Mouse (Mus musculus) liver, embryonic 14.5 days (tissue): ENCODE results near the gene Pcca.

Experiments used
- CTCF ChIP-seq: IDR thresholded peaks from 2 replicates; pipeline ENCODE4 v1.5.1; 2016; ENCODE audit warnings: antibody characterized with exemption, low read depth, control low read depth
- EP300 ChIP-seq: IDR thresholded peaks from 2 replicates; pipeline ENCODE4 v1.6.1; 2016; ENCODE audit warnings: antibody characterized with exemption, low read depth

- no peak for TF ChIP-seq CTCF
- TF ChIP-seq EP300, result no peak
Observed at GRCm38 (mm10) chr14:122648214-122648613, 114.1 kb downstream of the Pcca start.
